Mouse (Mus musculus) embryonic fibroblast, embryonic 13.5 days (primary cell): Measurements from ENCODE around the gene Plvap. TPM values are rescaled to one million over a fixed set of nuclear protein-coding genes. Genes with fewer than 3 reads are reported as not detected.
"Not testable (repeated sequence)": the region's sequence is repeated elsewhere in the genome, so short reads cannot be mapped to it uniquely, and the experiment has no call there.

Experiments used
- H3K27ac ChIP-seq: 2 replicates; pipeline ENCODE4 v1.5.1; 2012; ENCODE audit warnings: low read length, control low read depth, inconsistent platforms; ENCODE audit not compliant: insufficient read depth
- H3K4me1 ChIP-seq: 2 replicates; pipeline ENCODE4 v1.6.1; 2011; ENCODE audit warnings: low read length; ENCODE audit not compliant: control insufficient read depth, insufficient read depth
- H3K4me3 ChIP-seq: 2 replicates; pipeline ENCODE4 v1.5.1; 2011; ENCODE audit warnings: mild to moderate bottlenecking, control low read depth, low read length; ENCODE audit not compliant: insufficient read depth
- CTCF ChIP-seq: IDR thresholded peaks from 2 replicates; pipeline ENCODE4 v1.5.1; 2011; ENCODE audit warnings: mild to moderate bottlenecking, control low read depth, low read length, moderate library complexity, borderline replicate concordance; ENCODE audit not compliant: insufficient read depth
- POLR2A ChIP-seq: IDR thresholded peaks from 2 replicates; pipeline ENCODE4 v1.6.1; 2011; ENCODE audit warnings: low read depth, mild to moderate bottlenecking, control low read depth, low read length, moderate library complexity
- polyA plus RNA-seq: library from polyadenylated mRNA; stranded (reverse); fragments of >200 nt; gene quantifications from 2 replicates; pipeline ENCODE4 v1.2.4, GENCODE M21; 2011; ENCODE audit warnings: low read depth; ENCODE audit not compliant: missing spikeins, insufficient read length

The Plvap gene
- polyA plus RNA-seq, 1 experiment: 0.44 TPM

DNA sequence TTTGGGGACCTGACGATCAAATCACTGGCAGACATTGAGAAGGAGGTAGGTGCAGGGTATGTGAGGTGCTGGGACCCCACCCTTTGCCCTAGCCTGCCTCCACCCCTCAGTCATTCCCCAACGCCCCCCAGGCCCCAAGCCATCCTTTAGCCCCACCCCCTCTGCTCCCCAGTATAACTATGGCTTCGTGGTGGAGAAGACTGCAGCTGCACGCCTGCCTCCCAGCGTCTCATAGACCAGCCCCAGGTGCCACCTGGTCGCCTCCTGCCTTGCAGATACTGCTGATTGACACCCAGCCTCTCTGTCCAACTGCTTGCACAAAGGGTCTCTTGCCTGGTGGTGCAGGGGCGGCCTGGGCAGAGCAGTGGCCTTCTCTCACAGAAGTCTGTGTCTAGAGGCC is 36.0 kb upstream of the Plvap start:
- no peak overlapping the region for H3K27ac ChIP-seq
- TF ChIP-seq CTCF (no peak), POLR2A (no peak)
- H3K4me3 ChIP-seq: no peak overlapping the region
- peaks cover 7% of the 10 kb centered on the region; the same call in 1 of the 2 replicates for H3K4me1 ChIP-seq

DNA sequence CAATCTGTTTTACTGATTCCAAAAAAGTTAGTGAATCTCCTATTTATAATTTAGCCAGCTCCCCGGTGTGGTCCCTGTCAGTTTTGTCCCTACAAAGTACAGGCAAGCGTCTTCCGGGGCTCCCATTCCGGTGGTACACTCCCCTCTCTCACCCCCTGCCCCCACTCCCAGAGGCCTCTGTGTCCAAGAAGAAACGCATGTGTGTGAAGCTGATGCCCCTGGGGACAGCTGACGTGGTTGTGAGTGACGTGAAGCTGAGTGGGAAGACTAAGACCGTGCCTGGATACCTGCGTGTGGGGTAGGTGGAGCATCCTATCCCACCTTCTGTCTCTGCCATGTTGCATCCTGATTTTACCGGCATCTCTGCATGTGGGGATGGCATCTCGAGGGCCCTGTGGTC is 33.5 kb upstream of the Plvap start:
- no peak overlapping the region for H3K27ac ChIP-seq
- TF ChIP-seq POLR2A: no peak
- no peak for TF ChIP-seq CTCF
- peaks cover 7% of the 10 kb centered on the region; the same call in 1 of the 2 replicates for H3K4me1 ChIP-seq
- H3K4me3 ChIP-seq: no peak overlapping the region

- TF ChIP-seq CTCF: no peak
- TF ChIP-seq POLR2A: no peak
- H3K4me1 ChIP-seq: peaks cover 7% of the 10 kb centered on the region; the same call in 1 of the 2 replicates
- peak overlapping the region; percentile 74 for H3K4me3 ChIP-seq
- H3K27ac ChIP-seq: no peak overlapping the region
Measured at GRCm38 (mm10) chr8:71543755-71544154, 32.2 kb upstream of the Plvap start.

DNA sequence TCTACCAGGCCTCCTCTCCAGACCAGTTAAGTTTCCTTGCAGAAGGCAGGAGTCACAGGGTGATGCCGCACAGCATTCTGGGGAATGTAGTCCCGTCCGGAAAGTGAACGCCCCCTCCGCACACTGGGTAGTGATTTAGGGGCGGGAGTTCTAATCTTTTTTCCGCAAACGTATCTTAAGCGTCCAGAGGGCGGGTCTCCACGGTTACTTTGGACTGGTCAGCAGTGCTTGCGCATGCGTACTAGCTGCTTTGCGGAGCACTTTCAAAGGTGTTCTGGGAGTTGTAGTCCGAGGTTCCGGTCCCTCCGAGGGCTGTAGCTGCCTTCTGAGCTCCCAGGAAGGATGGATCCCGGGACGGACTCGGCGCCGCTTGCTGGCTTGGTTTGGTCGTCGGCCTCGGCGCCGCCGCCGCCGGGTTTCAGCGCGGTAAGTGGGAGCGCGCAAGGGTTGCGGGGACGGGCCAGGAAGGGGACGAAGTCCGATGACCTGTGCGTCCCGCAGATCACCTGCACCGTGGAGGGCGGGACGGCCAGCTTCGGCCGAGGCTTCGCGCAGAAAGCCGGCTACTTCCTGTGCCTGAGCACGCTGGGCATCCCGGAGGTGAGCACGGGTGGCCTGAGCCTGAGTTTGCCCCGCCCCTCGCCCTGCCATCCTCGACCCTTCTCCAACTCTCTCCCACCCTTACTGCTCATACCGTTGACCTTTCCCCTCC is 31.2 kb upstream of the Plvap start, which contains the start of gene Mvb12a:
Mvb12a (plus strand) TSS at position 291 of the 712 bp plus-strand sequence.
- Histone ChIP-seq H3K4me3 (peak within 1 kb of the TSS; percentile 74), H3K4me1 (peaks cover 10% of the 10 kb centered on the region), H3K27ac (no peak within 1 kb of the TSS)
- TF ChIP-seq POLR2A: peak; percentile 47
- TF ChIP-seq CTCF: no peak

DNA sequence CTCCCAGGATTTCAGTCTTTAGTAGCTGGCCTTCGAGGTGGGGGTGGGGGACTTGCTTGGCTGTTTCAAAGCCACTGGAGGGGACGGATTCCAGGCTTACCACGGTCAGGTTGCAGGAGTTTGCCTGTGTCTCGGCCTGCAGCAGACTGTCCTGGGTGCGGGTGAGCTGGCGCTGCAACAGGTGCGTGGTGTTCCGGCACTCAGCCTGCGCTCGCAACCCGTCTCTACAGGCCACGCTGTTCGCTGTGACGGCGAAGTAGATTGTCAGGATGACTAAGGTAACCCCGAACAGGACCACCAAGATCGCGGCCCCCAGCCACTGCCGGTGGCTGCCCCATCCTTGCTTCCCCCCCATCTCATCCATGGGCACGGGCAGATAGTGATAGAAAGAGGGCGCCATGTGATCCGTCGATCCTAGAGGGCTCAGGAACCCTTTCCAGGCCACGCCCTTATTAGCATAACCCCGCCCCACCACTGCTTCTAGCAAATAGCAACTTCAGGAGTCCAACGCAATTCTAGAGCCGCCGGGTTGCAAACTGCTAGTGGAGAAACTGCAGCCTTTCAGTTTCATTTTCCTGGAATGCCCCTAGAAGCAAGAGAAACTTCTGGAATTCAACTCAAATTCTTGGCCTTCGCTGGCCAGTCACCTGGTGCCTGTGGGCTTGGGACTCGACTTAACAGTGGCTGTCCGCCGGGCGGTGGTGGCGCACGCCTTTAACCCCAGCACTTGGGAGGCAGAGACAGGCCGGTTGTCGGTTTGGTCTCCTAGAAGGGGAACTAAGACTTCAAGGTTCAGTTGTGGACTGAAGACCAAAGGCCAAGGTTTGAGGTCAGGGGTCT is 25.7 kb upstream of the Plvap start, which contains the start of gene Bst2:
Bst2 (minus strand) TSS at position 429 of the 840 bp plus-strand sequence.
- peak within 1 kb of the TSS; percentile 69 for H3K27ac ChIP-seq
- TF ChIP-seq CTCF: no peak
- TF ChIP-seq POLR2A: peak; percentile 67
- peaks cover 8% of the 10 kb centered on the region for H3K4me1 ChIP-seq
- peak within 1 kb of the TSS; percentile 59 for H3K4me3 ChIP-seq

- Histone ChIP-seq H3K27ac (no peak overlapping the region), H3K4me1 (peaks cover 8% of the 10 kb centered on the region), H3K4me3 (peak overlapping the region; percentile 59; the same call in 1 of the 2 replicates)
- TF ChIP-seq CTCF: no peak
- no peak for TF ChIP-seq POLR2A
Measured at GRCm38 (mm10) chr8:71535663-71536062, 24.1 kb upstream of the Plvap start.

GRCm38 (mm10) chr8:71534263-71534810 is 22.8 kb upstream of the Plvap start:
- no peak overlapping the region for H3K27ac ChIP-seq
- peaks cover 8% of the 10 kb centered on the region for H3K4me1 ChIP-seq
- TF ChIP-seq CTCF (no peak), POLR2A (no peak)
- no peak overlapping the region for H3K4me3 ChIP-seq

DNA sequence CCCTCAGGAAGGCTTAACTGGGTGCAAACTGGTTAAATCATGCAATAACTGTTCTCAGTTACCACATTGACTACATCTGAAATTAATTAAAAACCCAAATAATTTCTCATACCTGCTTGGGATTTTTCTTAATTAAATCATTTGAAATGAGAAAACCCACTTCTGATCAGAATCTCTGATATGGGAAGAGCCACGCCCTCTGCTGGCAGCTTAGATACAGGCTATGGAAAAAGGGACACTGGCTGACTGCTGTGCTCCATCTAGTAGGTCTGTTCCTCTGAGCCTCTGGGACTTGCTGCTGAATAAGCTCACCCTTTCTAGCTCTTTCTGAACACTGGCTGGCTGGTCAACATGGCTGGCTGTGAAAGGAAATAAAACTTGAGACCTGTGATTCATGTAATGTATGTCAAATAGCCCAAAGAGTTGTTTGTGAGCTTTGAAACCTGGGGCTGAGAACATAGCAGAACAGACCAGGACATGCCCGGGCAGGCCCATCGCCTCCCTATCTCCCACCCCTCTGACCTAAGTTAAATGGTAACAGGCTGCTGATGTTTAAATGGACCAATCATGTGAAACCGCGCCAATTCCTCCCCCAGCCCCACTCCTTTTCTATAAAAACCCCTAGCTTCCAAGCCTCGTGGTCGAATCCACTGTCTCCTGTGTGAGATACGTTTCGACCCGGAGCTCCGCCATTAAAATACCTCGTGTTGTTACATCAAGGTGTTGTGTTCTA is 19.3 kb upstream of the Plvap start:
- peak overlapping the region; percentile 52 for H3K27ac ChIP-seq
- not testable (repeated sequence) for H3K4me1 ChIP-seq, H3K4me3 ChIP-seq

DNA sequence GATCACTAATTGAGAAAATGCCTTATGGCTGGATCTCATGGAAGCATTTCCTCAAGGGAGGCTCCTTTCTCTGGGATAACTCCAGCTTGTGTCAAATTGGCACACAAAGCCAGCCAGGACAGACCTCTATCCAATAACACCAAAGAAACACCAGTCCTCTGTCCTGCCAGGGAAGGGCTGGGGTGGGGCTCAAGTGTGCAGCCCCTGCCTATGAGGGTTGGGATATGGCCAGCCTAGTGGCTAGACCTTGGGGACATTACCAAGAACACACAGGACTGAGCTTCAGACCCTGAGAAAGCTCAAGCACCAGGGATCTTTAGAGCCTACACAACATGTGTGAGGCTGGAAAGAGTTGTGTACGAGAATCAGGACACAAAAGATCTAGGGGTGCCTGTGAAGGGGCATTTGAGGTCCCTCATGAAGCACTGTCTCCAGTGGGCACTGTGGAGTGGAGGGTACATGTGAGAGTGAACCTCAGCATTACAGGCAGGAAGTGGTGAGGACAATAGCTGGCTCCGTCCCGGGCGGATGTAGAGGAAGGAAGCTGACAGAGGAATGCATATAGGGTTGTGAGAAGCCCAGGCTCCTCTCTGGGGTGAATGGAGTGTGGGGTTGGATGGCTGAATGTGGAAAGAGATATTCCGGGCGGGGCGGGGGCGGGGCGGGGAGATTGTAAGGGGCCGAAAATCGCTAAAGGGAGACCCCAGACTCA is 17.0 kb upstream of the Plvap start:
- Histone ChIP-seq H3K4me1 (no peaks in the 10 kb centered on the region), H3K4me3 (no peak overlapping the region), H3K27ac (no peak overlapping the region)
- TF ChIP-seq POLR2A (no peak), CTCF (no peak)
